Mouse (Mus musculus) small intestine, adult 2 months (tissue): Measurements from ENCODE around the gene Gm20388.

ENCODE experiments used
- CTCF ChIP-seq: fragments of 200-500 bp; IDR thresholded peaks from 2 replicates; pipeline ENCODE4 v1.5.1; 2012; ENCODE audit warnings: low read depth, mild to moderate bottlenecking, control low read depth, inconsistent platforms, low read length, moderate library complexity, mixed read lengths; ENCODE audit not compliant: insufficient replicate concordance, insufficient read length; ENCODE audit errors: extremely low read depth
- POLR2A ChIP-seq: fragments of 200-500 bp; IDR thresholded peaks from 2 replicates; pipeline ENCODE4 v1.6.1; 2012; ENCODE audit warnings: low read depth, mild to moderate bottlenecking, control low read depth, inconsistent platforms, low read length, moderate library complexity

- no peak for TF ChIP-seq CTCF
- TF ChIP-seq POLR2A, result no peak
These were observed 3906.3 kb downstream of the Gm20388 start for GRCm38 (mm10) chr8:123816939-123817338.
